Mouse (Mus musculus): ENCODE results near the gene Ccdc173. TPM values are rescaled to one million over a fixed set of nuclear protein-coding genes. Genes with fewer than 3 reads are reported as not detected.

Gene Ccdc173
- 2.4 and 2.5 TPM in 2 replicates for polyA plus RNA-seq (2014; fragmentation: Nextera tagmentation; extraction: Ambion mirVana)

- Histone ChIP-seq H3K36me3 (ENCODE audit: control insufficient read depth, insufficient read depth, low read length) (peaks cover 4% of the 10 kb centered on the region; the same call in 1 of the 2 replicates), H3K27me3 (ENCODE audit: control insufficient read depth, insufficient read depth, low read length) (no peaks in the 10 kb centered on the region), H3K4me1 (ENCODE audit: control insufficient read depth, insufficient read depth, low read length) (no peaks in the 10 kb centered on the region), H3K4me3 (ENCODE audit: low read depth, low read length) (peak within 1 kb of the TSS; percentile 64), H3K4me2 (replicated peaks; ENCODE audit: low read depth, low read length) (peak within 1 kb of the TSS; percentile 78), H3K9me3 (ENCODE audit: control insufficient read depth, low read depth, low read length) (no peaks in the 10 kb centered on the region), H3K9ac (replicated peaks; ENCODE audit: low read depth, low read length) (peak within 1 kb of the TSS; percentile 54), H3K27ac (ENCODE audit: low read length) (peak within 1 kb of the TSS; percentile 71)
- 1% methylated on average over 48 of the region's 48 CpGs for WGBS
- peak; percentile 95 for ATAC-seq (ENCODE audit: insufficient number of reproducible peaks, insufficient read depth, low FRiP score, low read depth)
Observed at GRCm38 (mm10) chr2:69789429-69790069, at the start of gene Ccdc173, which contains the start of gene Phospho2. TSS of gene Ccdc173 (minus strand) at chr2:69789575. TSS of gene Phospho2 (plus strand) at chr2:69789623.

- no peaks in the 10 kb centered on the region for H3K9me3 ChIP-seq (ENCODE audit: control insufficient read depth, low read depth, low read length)
- no peak overlapping the region for H3K27ac ChIP-seq (ENCODE audit: low read length)
- no peak for ATAC-seq (ENCODE audit: insufficient number of reproducible peaks, insufficient read depth, low FRiP score, low read depth)
- no peak overlapping the region for H3K4me3 ChIP-seq (ENCODE audit: low read depth, low read length)
- peaks cover 17% of the 10 kb centered on the region for H3K36me3 ChIP-seq (ENCODE audit: control insufficient read depth, insufficient read depth, low read length)
- no peaks in the 10 kb centered on the region for H3K27me3 ChIP-seq (ENCODE audit: control insufficient read depth, insufficient read depth, low read length)
- H3K4me1 ChIP-seq (ENCODE audit: control insufficient read depth, insufficient read depth, low read length) = no peaks in the 10 kb centered on the region
- no peak overlapping the region for H3K9ac ChIP-seq (replicated peaks; ENCODE audit: low read depth, low read length)
- H3K4me2 ChIP-seq (replicated peaks; ENCODE audit: low read depth, low read length) = no peak overlapping the region
Observed at GRCm38 (mm10) chr2:69838707-69839106, 49.3 kb upstream of the Ccdc173 start.

DNA sequence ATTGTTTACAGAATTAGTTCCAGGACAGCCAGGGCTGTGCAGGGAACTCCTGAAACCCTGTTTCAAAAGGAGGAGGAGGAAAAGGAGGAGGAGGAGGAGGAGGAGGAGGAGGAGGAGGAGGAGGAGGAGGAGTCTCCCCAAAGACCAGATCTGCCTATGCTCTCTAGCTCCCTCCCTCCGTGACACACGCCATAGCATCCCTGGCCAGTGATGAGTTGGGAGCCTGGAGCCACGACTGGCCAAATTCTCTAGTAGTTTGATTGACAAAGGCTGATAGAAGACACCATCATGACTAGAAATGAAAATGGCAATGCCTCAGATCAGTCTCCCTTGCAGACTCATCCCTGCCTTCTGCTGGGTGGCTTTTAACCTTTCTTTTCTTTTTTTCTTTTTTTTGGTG, 48.6 kb upstream of the Ccdc173 start:
- Histone ChIP-seq H3K27ac (ENCODE audit: low read length) (no peak overlapping the region), H3K4me3 (ENCODE audit: low read depth, low read length) (no peak overlapping the region), H3K4me1 (ENCODE audit: control insufficient read depth, insufficient read depth, low read length) (no peaks in the 10 kb centered on the region), H3K4me2 (replicated peaks; ENCODE audit: low read depth, low read length) (no peak overlapping the region), H3K36me3 (ENCODE audit: control insufficient read depth, insufficient read depth, low read length) (peaks cover 23% of the 10 kb centered on the region), H3K9me3 (ENCODE audit: control insufficient read depth, low read depth, low read length) (no peaks in the 10 kb centered on the region), H3K27me3 (ENCODE audit: control insufficient read depth, insufficient read depth, low read length) (no peaks in the 10 kb centered on the region), H3K9ac (replicated peaks; ENCODE audit: low read depth, low read length) (no peak overlapping the region)
- 47% methylated on average over 3 of the region's 3 CpGs for WGBS
- ATAC-seq (ENCODE audit: insufficient number of reproducible peaks, insufficient read depth, low FRiP score, low read depth) = no peak

- 68% methylated on average over 7 of the region's 7 CpGs for WGBS
- ATAC-seq (ENCODE audit: insufficient number of reproducible peaks, insufficient read depth, low FRiP score, low read depth) = no peak
- H3K4me2 ChIP-seq (replicated peaks; ENCODE audit: low read depth, low read length) = no peak overlapping the region
- no peak overlapping the region for H3K9ac ChIP-seq (replicated peaks; ENCODE audit: low read depth, low read length)
- peaks cover 29% of the 10 kb centered on the region for H3K36me3 ChIP-seq (ENCODE audit: control insufficient read depth, insufficient read depth, low read length)
- H3K4me3 ChIP-seq (ENCODE audit: low read depth, low read length) = no peak overlapping the region
- no peak overlapping the region for H3K27ac ChIP-seq (ENCODE audit: low read length)
- H3K9me3 ChIP-seq (ENCODE audit: control insufficient read depth, low read depth, low read length) = no peaks in the 10 kb centered on the region
- no peaks in the 10 kb centered on the region for H3K4me1 ChIP-seq (ENCODE audit: control insufficient read depth, insufficient read depth, low read length)
- no peaks in the 10 kb centered on the region for H3K27me3 ChIP-seq (ENCODE audit: control insufficient read depth, insufficient read depth, low read length)
Observed at GRCm38 (mm10) chr2:69837244-69837967, 48.0 kb upstream of the Ccdc173 start.

DNA sequence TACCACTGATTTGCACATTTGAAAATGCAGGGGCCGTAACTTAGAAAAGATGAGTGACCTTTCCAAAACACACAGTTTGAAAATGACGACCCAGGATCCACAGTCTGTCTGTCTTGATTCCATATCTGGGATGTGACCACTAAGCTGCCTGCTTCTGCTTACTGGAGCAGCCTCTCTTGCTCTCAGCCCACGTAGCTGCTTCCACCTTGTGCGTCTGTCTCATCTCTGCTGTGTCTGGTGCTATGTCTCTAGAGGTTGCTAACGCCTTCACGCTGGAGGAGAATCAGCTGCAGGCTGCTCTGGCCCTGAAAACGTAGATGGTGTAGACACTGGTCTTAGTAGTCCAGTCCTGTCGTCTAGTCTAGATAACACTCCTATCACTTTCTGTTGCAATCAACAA, 40.7 kb upstream of the Ccdc173 start:
- Histone ChIP-seq H3K4me2 (replicated peaks; ENCODE audit: low read depth, low read length) (no peak overlapping the region), H3K36me3 (ENCODE audit: control insufficient read depth, insufficient read depth, low read length) (peaks cover 39% of the 10 kb centered on the region), H3K27ac (ENCODE audit: low read length) (no peak overlapping the region), H3K9me3 (ENCODE audit: control insufficient read depth, low read depth, low read length) (no peaks in the 10 kb centered on the region), H3K4me1 (ENCODE audit: control insufficient read depth, insufficient read depth, low read length) (0 out of 2 replicates have a peak, but pooled peaks cover 2% of the 10 kb centered on the region), H3K4me3 (ENCODE audit: low read depth, low read length) (no peak overlapping the region), H3K27me3 (ENCODE audit: control insufficient read depth, insufficient read depth, low read length) (no peaks in the 10 kb centered on the region), H3K9ac (replicated peaks; ENCODE audit: low read depth, low read length) (no peak overlapping the region)
- WGBS = 90% methylated on average over 8 of the region's 8 CpGs
- no peak for ATAC-seq (ENCODE audit: insufficient number of reproducible peaks, insufficient read depth, low FRiP score, low read depth)

DNA sequence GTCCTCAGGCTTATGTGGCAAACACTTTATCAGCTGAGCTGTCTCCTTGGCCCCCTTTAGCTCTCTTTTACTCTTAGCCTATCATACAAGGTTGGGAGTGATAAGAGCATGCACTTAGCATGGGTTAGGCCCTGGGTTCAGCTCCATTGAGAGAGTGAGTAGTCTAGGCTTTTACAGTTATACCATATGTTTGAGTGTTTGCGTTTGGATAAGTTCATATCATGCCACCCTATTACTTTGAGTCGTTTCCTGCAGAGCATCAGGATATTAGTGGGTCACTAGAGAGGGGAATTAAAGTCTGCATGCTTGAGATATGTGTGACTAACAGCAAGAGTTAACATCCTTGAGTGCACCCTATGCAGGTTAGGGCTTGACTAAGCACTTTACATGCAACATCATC, 40.3 kb upstream of the Ccdc173 start:
- Histone ChIP-seq H3K4me2 (replicated peaks; ENCODE audit: low read depth, low read length) (no peak overlapping the region), H3K27ac (ENCODE audit: low read length) (no peak overlapping the region), H3K27me3 (ENCODE audit: control insufficient read depth, insufficient read depth, low read length) (no peaks in the 10 kb centered on the region), H3K9ac (replicated peaks; ENCODE audit: low read depth, low read length) (no peak overlapping the region), H3K9me3 (ENCODE audit: control insufficient read depth, low read depth, low read length) (no peaks in the 10 kb centered on the region), H3K4me3 (ENCODE audit: low read depth, low read length) (no peak overlapping the region), H3K4me1 (ENCODE audit: control insufficient read depth, insufficient read depth, low read length) (0 out of 2 replicates have a peak, but pooled peaks cover 4% of the 10 kb centered on the region), H3K36me3 (ENCODE audit: control insufficient read depth, insufficient read depth, low read length) (peaks cover 39% of the 10 kb centered on the region)
- no peak for ATAC-seq (ENCODE audit: insufficient number of reproducible peaks, insufficient read depth, low FRiP score, low read depth)
- 79% methylated on average over 2 of the region's 2 CpGs for WGBS

DNA sequence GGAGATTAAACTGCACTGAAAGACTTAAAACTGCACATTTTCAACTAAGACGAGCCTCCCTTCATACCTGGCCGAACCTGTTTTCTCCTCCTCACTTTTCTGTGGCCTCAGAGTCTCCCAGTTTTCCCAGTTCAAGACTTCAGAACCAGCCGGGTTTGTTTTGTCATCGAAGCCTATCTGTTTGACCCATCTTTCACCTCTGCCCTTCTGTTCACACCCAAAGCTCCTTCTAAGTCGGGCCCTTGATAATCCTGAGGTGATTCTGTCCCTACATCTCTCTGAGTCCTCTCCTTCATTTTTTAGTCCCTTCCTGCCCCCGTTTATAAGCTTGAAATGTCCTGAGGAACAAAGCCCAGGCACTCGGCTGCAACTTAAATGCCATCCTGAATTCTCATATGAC, 38.7 kb upstream of the Ccdc173 start:
- Histone ChIP-seq H3K4me1 (ENCODE audit: control insufficient read depth, insufficient read depth, low read length) (peaks cover 11% of the 10 kb centered on the region; the same call in 1 of the 2 replicates), H3K9me3 (ENCODE audit: control insufficient read depth, low read depth, low read length) (no peaks in the 10 kb centered on the region), H3K4me3 (ENCODE audit: low read depth, low read length) (no peak overlapping the region), H3K9ac (replicated peaks; ENCODE audit: low read depth, low read length) (no peak overlapping the region), H3K27ac (ENCODE audit: low read length) (no peak overlapping the region), H3K27me3 (ENCODE audit: control insufficient read depth, insufficient read depth, low read length) (no peaks in the 10 kb centered on the region), H3K36me3 (ENCODE audit: control insufficient read depth, insufficient read depth, low read length) (peaks cover 35% of the 10 kb centered on the region), H3K4me2 (replicated peaks; ENCODE audit: low read depth, low read length) (no peak overlapping the region)
- 25% methylated on average over 7 of the region's 7 CpGs for WGBS
- ATAC-seq (ENCODE audit: insufficient number of reproducible peaks, insufficient read depth, low FRiP score, low read depth) = no peak

DNA sequence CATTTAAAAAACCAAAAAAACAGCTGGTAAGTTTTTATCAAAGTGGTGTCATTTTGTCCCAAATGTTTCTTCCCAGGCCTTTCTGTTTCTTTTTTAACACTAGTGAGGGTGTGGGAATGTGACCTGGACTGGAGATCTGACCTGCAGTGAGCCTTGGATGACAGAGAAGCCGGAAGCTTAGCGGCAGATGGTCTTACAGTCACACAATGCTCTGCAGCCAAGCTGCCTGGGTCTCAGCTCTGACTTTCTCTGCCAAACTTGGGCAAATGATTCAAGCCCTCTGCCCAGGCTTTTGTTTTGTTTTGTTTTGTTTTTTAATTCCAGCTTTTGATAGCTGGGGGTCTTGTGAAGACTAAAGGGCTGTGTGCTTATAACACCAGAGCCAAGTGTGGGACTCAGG, 37.0 kb upstream of the Ccdc173 start:
- Histone ChIP-seq H3K27ac (ENCODE audit: low read length) (peak overlapping the region; percentile 44; the same call in 1 of the 2 replicates), H3K4me1 (ENCODE audit: control insufficient read depth, insufficient read depth, low read length) (peaks cover 14% of the 10 kb centered on the region; the same call in 1 of the 2 replicates), H3K4me2 (replicated peaks; ENCODE audit: low read depth, low read length) (no peak overlapping the region), H3K36me3 (ENCODE audit: control insufficient read depth, insufficient read depth, low read length) (peaks cover 26% of the 10 kb centered on the region), H3K4me3 (ENCODE audit: low read depth, low read length) (no peak overlapping the region), H3K9ac (replicated peaks; ENCODE audit: low read depth, low read length) (no peak overlapping the region), H3K27me3 (ENCODE audit: control insufficient read depth, insufficient read depth, low read length) (no peaks in the 10 kb centered on the region), H3K9me3 (ENCODE audit: control insufficient read depth, low read depth, low read length) (no peaks in the 10 kb centered on the region)
- WGBS = 35% methylated on average over 2 of the region's 2 CpGs
- ATAC-seq (ENCODE audit: insufficient number of reproducible peaks, insufficient read depth, low FRiP score, low read depth) = no peak

Data from stomach, embryonic 14.5 days (tissue).